Mouse (Mus musculus) erythroblast, embryonic 14.5 days (primary cell): Measurements from ENCODE around the gene Ascl3.

Source experiments
- GATA1 ChIP-seq: IDR thresholded peaks from 2 replicates; pipeline ENCODE4 v1.6.1; 2012; ENCODE audit warnings: low read length, inconsistent platforms, mixed read lengths
- TAL1 ChIP-seq: IDR thresholded peaks from 3 replicates; pipeline ENCODE4 v1.6.1; 2012; ENCODE audit warnings: low read length, inconsistent platforms, mixed read lengths

DNA sequence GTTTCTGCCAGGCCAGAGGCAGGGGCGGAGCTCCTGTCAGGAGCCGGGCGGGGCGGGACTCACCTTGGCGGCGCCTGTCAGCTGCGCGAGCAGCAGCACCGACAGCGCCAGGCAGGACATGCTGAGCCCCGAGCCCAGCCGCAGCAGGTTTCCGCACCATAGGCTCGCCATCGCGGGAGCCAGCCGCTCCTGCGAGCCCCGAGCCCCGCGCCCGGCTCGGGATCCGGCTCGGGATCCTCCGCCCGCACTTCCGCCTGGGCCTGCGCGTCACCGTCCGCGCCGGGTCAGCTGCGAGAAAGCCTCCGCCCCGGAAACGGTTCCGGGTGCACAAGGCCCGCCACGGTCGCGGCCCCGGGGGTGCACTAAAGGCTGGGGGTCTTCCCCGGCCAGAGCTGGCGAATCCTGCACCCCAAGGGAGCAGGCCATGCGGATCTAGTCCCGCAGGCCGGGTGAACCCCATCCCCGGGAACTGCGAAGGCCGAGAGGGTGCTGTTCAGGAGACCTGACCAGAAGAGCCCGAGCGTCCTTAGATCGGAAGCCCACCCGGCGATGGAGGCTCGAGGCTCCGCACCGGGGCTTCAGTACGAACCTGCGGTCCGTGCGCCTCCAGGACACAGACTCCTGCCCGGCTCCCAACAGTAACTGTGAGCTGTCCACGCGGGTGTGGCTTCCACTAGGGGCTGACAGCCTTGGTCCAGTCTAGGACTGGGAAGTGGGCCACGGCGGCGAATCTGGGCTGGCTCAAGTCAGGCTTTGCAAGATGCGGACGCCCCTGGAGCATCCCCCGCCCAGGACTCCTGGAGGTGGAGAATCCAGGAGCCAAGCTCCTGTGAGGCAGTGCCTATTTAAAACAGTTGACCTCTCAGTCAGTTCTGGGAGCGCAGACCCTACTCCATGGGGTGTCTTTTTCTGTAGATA is 20.7 kb upstream of the Ascl3 start, which contains the start of gene Tmem9b:
- no peak for TF ChIP-seq GATA1
- no peak for TF ChIP-seq TAL1
